Mouse (Mus musculus) small intestine, adult 2 months (tissue): Measurements from ENCODE around the gene Hivep3. TPM values are rescaled to one million over a fixed set of nuclear protein-coding genes. Genes with fewer than 3 reads are reported as not detected.

Experiments used
- H3K27ac ChIP-seq: fragments of 200-500 bp; 2 replicates; pipeline ENCODE4 v1.5.1; 2012; ENCODE audit warnings: low read depth, low read length, control low read depth, inconsistent platforms; ENCODE audit not compliant: insufficient read depth
- H3K27me3 ChIP-seq: fragments of 200-500 bp; 2 replicates; pipeline ENCODE4 v1.6.1; 2012; ENCODE audit warnings: mild to moderate bottlenecking, moderate library complexity, low read length, inconsistent platforms; ENCODE audit not compliant: control insufficient read depth, insufficient read depth
- H3K36me3 ChIP-seq: fragments of 200-500 bp; 2 replicates; pipeline ENCODE4 v1.6.1; 2012; ENCODE audit warnings: mild to moderate bottlenecking, low read length, control low read depth, inconsistent platforms; ENCODE audit not compliant: control insufficient read depth, insufficient read depth
- H3K4me1 ChIP-seq: fragments of 200-500 bp; 2 replicates; pipeline ENCODE4 v1.6.1; 2012; ENCODE audit warnings: low read length, inconsistent platforms, mixed read lengths; ENCODE audit not compliant: control insufficient read depth, insufficient read depth, insufficient read length
- H3K4me3 ChIP-seq: fragments of 200-500 bp; 2 replicates; pipeline ENCODE4 v1.5.1; 2012; ENCODE audit warnings: low read depth, mild to moderate bottlenecking, control low read depth, inconsistent platforms, low read length, moderate library complexity
- CTCF ChIP-seq: fragments of 200-500 bp; IDR thresholded peaks from 2 replicates; pipeline ENCODE4 v1.5.1; 2012; ENCODE audit warnings: low read depth, mild to moderate bottlenecking, control low read depth, inconsistent platforms, low read length, moderate library complexity, mixed read lengths; ENCODE audit not compliant: insufficient replicate concordance, insufficient read length; ENCODE audit errors: extremely low read depth
- POLR2A ChIP-seq: fragments of 200-500 bp; IDR thresholded peaks from 2 replicates; pipeline ENCODE4 v1.6.1; 2012; ENCODE audit warnings: low read depth, mild to moderate bottlenecking, control low read depth, inconsistent platforms, low read length, moderate library complexity
- WGBS: fragments of 180-500 bp; shearing (Covaris S2); methylation state at CpG from one replicate; pipeline ENCODE4 v1.1.7; 2018; 5-methylcytosine and 5-hydroxymethylcytosine counted together
- polyA plus RNA-seq: library from polyadenylated mRNA; depleted of rRNA; stranded (reverse); fragments of >200 nt; gene quantifications from 2 replicates; pipeline ENCODE4 v1.2.3, GENCODE M21; 2012

Gene Hivep3
- polyA plus RNA-seq, 1 experiment = 3.3 TPM

GRCm38 (mm10) chr4:120148291-120149141 is 414.9 kb downstream of the Hivep3 start:
- WGBS = 8% methylated on average over 45 of the region's 45 CpGs
- no peak for TF ChIP-seq CTCF
- TF ChIP-seq POLR2A = no peak
- H3K36me3 ChIP-seq = no peaks in the 10 kb centered on the region
- no peak overlapping the region for H3K27ac ChIP-seq
- H3K4me3 ChIP-seq = peak overlapping the region; percentile 37
- no peaks in the 10 kb centered on the region for H3K27me3 ChIP-seq
- peaks cover 20% of the 10 kb centered on the region for H3K4me1 ChIP-seq

- Histone ChIP-seq H3K4me1 (peaks cover 14% of the 10 kb centered on the region), H3K27me3 (no peaks in the 10 kb centered on the region), H3K36me3 (no peaks in the 10 kb centered on the region), H3K4me3 (peak overlapping the region; percentile 37; the same call in 1 of the 2 replicates), H3K27ac (no peak overlapping the region)
- TF ChIP-seq CTCF = peak; percentile 56; the same call in 1 of the 2 replicates
- no peak for TF ChIP-seq POLR2A
- 50% methylated on average over 3 of the region's 3 CpGs for WGBS
Measured at GRCm38 (mm10) chr4:120149142-120149524, 415.5 kb downstream of the Hivep3 start.

GRCm38 (mm10) chr4:120150345-120150920 is 416.8 kb downstream of the Hivep3 start:
- H3K36me3 ChIP-seq = no peaks in the 10 kb centered on the region
- 72% methylated on average over 6 of the region's 6 CpGs for WGBS
- TF ChIP-seq CTCF = no peak
- TF ChIP-seq POLR2A = no peak
- H3K27ac ChIP-seq = no peak overlapping the region
- H3K27me3 ChIP-seq = no peaks in the 10 kb centered on the region
- H3K4me3 ChIP-seq = no peak overlapping the region
- peaks cover 7% of the 10 kb centered on the region for H3K4me1 ChIP-seq

GRCm38 (mm10) chr4:120151906-120152305 is 418.3 kb downstream of the Hivep3 start:
- Histone ChIP-seq H3K36me3 (no peaks in the 10 kb centered on the region), H3K27me3 (no peaks in the 10 kb centered on the region), H3K27ac (no peak overlapping the region), H3K4me1 (peaks cover 7% of the 10 kb centered on the region), H3K4me3 (no peak overlapping the region)
- 90% methylated on average over 6 of the region's 6 CpGs for WGBS
- no peak for TF ChIP-seq POLR2A
- no peak for TF ChIP-seq CTCF

- H3K27ac ChIP-seq = no peak overlapping the region
- TF ChIP-seq CTCF = peak; percentile 48; the same call in 1 of the 2 replicates
- no peak for TF ChIP-seq POLR2A
- WGBS = 65% methylated on average over 4 of the region's 4 CpGs
- H3K36me3 ChIP-seq = no peaks in the 10 kb centered on the region
- H3K4me3 ChIP-seq = no peak overlapping the region
- H3K27me3 ChIP-seq = no peaks in the 10 kb centered on the region
- H3K4me1 ChIP-seq = peaks cover 6% of the 10 kb centered on the region
Measured at GRCm38 (mm10) chr4:120152648-120153047, 419.1 kb downstream of the Hivep3 start.

DNA sequence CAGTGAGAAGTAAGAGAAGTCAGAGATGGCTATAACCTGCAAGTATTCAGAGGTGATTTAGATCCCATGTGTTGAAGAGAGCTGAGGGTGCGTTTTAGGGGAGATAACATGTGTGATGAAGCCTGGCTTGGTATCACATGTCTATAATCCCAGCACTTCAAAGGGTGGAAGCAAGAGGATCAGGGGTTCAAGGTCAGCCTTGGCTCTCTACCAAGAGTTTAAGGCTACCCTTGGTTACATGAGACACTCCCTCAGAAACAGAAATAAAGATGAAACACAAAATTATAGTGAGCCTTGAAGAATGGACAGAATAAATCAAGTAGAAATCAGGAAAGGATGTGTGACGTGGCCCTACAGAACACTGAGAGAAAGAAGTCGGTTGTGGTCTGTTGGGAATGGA is 420.2 kb downstream of the Hivep3 start:
- TF ChIP-seq CTCF (no peak), POLR2A (no peak)
- 67% methylated on average over 3 of the region's 3 CpGs for WGBS
- H3K27me3 ChIP-seq = no peaks in the 10 kb centered on the region
- no peak overlapping the region for H3K27ac ChIP-seq
- peaks cover 5% of the 10 kb centered on the region for H3K4me1 ChIP-seq
- H3K4me3 ChIP-seq = no peak overlapping the region
- H3K36me3 ChIP-seq = no peaks in the 10 kb centered on the region

DNA sequence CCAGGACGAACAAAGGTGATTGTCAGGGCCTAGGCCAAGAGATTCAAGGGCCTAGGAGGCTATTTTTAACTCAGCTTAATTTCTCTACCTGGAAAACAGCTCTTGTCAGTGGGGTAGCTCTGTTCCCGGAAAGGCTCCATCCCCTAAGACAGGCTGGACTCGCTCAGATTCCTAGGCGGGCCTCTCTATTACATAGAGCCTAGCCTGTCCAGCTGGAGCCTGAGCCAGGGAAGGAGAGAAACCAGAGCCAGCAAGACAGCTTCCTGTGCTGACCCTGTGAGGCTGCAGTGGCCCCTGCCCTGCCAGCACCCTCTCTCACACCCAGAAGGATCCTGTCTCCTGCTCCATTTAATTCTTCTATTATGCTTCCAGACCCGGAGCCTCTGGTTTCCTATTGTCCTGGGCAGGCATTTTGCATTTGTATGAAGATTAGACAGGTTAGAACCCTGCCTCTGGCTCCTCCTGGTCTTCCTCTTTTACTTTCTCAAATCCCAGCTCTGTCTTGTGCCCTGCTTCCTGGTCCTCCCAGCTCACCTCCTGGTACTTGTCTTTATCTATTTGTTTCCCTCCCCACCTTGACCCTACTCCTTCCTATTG is 425.2 kb downstream of the Hivep3 start:
- H3K27ac ChIP-seq = no peak overlapping the region
- H3K4me1 ChIP-seq = peaks cover 29% of the 10 kb centered on the region
- WGBS = 76% methylated on average over 5 of the region's 5 CpGs
- H3K4me3 ChIP-seq = no peak overlapping the region
- TF ChIP-seq POLR2A (no peak), CTCF (no peak)
- peaks cover 3% of the 10 kb centered on the region; the same call in 1 of the 2 replicates for H3K36me3 ChIP-seq
- no peaks in the 10 kb centered on the region for H3K27me3 ChIP-seq
